In genomic region chr6:23568688-23569087, GRCm38 (mm10) we compare ENCODE assay signal across 25 mouse cellular contexts.
DNase-seq lines count a peak whose midpoint lies in the region; ATAC-seq and TF ChIP-seq lines count a peak whose summit lies in the region.
"Had no signal": no experiment of that assay in that cellular context is flagged by ENCODE, and none has a peak within 500 bp of the region (broad histone marks: within the 10 kb centered on the region; RNA-seq: fewer than 3 reads in every experiment).

No protein-coding gene starts in this region.

- WGBS in midbrain, postnatal 0 days, result 73% methylated on average over 1 of the region's 1 CpGs
- 53% methylated on average over 1 of the region's 1 CpGs for WGBS in midbrain, embryonic 13.5 days

- TF ChIP-seq CTCF in midbrain, postnatal 0 days (IDR thresholded peaks at IDR 0.05), result no peak

- no peak overlapping the region for H3K9ac ChIP-seq in midbrain, postnatal 0 days (replicated peaks; ENCODE audit: low read length, poor library complexity, severe bottlenecking)
- H3K9ac ChIP-seq in midbrain, embryonic 13.5 days (replicated peaks), result no peak overlapping the region
- H3K9ac ChIP-seq: embryonic facial prominence, embryonic 13.5 days; forebrain, embryonic 12.5 days; forebrain, embryonic 15.5 days; heart, embryonic 12.5 days; heart, embryonic 15.5 days; hindbrain, embryonic 15.5 days had no signal

- DNase-seq in cerebellum, postnatal 4 days (ENCODE audit: low spot score in 2 of 2), result no peak
- DNase-seq in midbrain, postnatal 0 days (ENCODE audit: low spot score), result peak; percentile 0
- DNase-seq in cerebellum, adult 9-10 months, result peak; percentile 71
- peak; percentile 42 to 53 for DNase-seq in cerebellum, postnatal 25 days
- DNase-seq in urinary bladder, adult 18-20 months (ENCODE audit: low spot score in 2 of 2), result no peak
- DNase-seq in kidney, adult 9 months, result no peak
- DNase-seq: adrenal gland, adult 8-10 months; adrenal gland, postnatal 25 days; embryo, embryonic 11 days; gastrocnemius, postnatal 25 days; heart, adult 18-20 months; heart, postnatal 10 days; heart, postnatal 36 days had no signal

- no peak overlapping the region for H3K4me3 ChIP-seq in midbrain, postnatal 0 days (ENCODE audit: low read depth, low read length)
- no peak overlapping the region for H3K4me3 ChIP-seq in midbrain, embryonic 13.5 days (replicated peaks)
- H3K4me3 ChIP-seq: embryonic facial prominence, embryonic 10.5 days; embryonic facial prominence, embryonic 13.5 days; erythroblast, embryonic 14.5 days; forebrain, embryonic 12.5 days; forebrain, embryonic 15.5 days; heart, embryonic 12.5 days; heart, embryonic 15.5 days; hindbrain, embryonic 15.5 days had no signal

- no peak overlapping the region for H3K27ac ChIP-seq in midbrain, postnatal 0 days (ENCODE audit: low read depth, low read length)
- H3K27ac ChIP-seq in midbrain, embryonic 13.5 days, result no peak overlapping the region
- H3K27ac ChIP-seq: embryonic facial prominence, embryonic 10.5 days; embryonic facial prominence, embryonic 13.5 days; forebrain, embryonic 12.5 days; forebrain, embryonic 15.5 days; heart, embryonic 15.5 days; hindbrain, embryonic 15.5 days had no signal

- H3K4me2 ChIP-seq in midbrain, postnatal 0 days (ENCODE audit: low read depth, low read length, poor library complexity, severe bottlenecking), result no peak overlapping the region
- H3K4me2 ChIP-seq in midbrain, embryonic 13.5 days (replicated peaks), result no peak overlapping the region
- H3K4me2 ChIP-seq: embryonic facial prominence, embryonic 13.5 days; forebrain, embryonic 12.5 days; forebrain, embryonic 15.5 days; heart, embryonic 12.5 days; heart, embryonic 15.5 days; hindbrain, embryonic 15.5 days had no signal

- peak; percentile 53; the same call in 1 of the 2 replicates for ATAC-seq in cerebellum, adult (ENCODE audit: insufficient number of reproducible peaks, low FRiP score, low TSS enrichment)
- ATAC-seq in midbrain, postnatal 0 days (ENCODE audit: low FRiP score), result no peak
- ATAC-seq in midbrain, embryonic 13.5 days, result no peak
- ATAC-seq: activated CD4-positive, CD25-positive, alpha-beta regulatory T cell, adult 4 months; forebrain, embryonic 15.5 days; intestine, postnatal 0 days had no signal

- H3K4me1 ChIP-seq in midbrain, postnatal 0 days (ENCODE audit: insufficient read depth, low read length), result no peaks in the 10 kb centered on the region
- H3K4me1 ChIP-seq in midbrain, embryonic 13.5 days (replicated peaks), result peaks cover 5% of the 10 kb centered on the region; the same call in 1 of the 2 replicates
- H3K4me1 ChIP-seq: embryonic facial prominence, embryonic 10.5 days; embryonic facial prominence, embryonic 13.5 days; forebrain, embryonic 12.5 days; forebrain, embryonic 15.5 days; heart, embryonic 12.5 days; heart, embryonic 15.5 days; hindbrain, embryonic 15.5 days had no signal

- no peaks in the 10 kb centered on the region for H3K9me3 ChIP-seq in midbrain, postnatal 0 days (ENCODE audit: low read length)
- no peaks in the 10 kb centered on the region for H3K9me3 ChIP-seq in midbrain, embryonic 13.5 days
- H3K9me3 ChIP-seq: embryonic facial prominence, embryonic 10.5 days; embryonic facial prominence, embryonic 13.5 days; forebrain, embryonic 12.5 days; forebrain, embryonic 15.5 days; heart, embryonic 12.5 days; heart, embryonic 15.5 days; hindbrain, embryonic 15.5 days had no signal

- H3K36me3 ChIP-seq in midbrain, postnatal 0 days (ENCODE audit: insufficient read depth, low read length), result no peaks in the 10 kb centered on the region
- no peaks in the 10 kb centered on the region for H3K36me3 ChIP-seq in midbrain, embryonic 13.5 days
- H3K36me3 ChIP-seq: embryonic facial prominence, embryonic 10.5 days; embryonic facial prominence, embryonic 13.5 days; forebrain, embryonic 12.5 days; forebrain, embryonic 15.5 days; heart, embryonic 12.5 days; heart, embryonic 15.5 days; hindbrain, embryonic 15.5 days had no signal

- no peaks in the 10 kb centered on the region for H3K27me3 ChIP-seq in midbrain, postnatal 0 days (ENCODE audit: insufficient read depth, low read length)
- no peaks in the 10 kb centered on the region for H3K27me3 ChIP-seq in midbrain, embryonic 13.5 days
- H3K27me3 ChIP-seq: embryonic facial prominence, embryonic 13.5 days; forebrain, embryonic 12.5 days; forebrain, embryonic 15.5 days; heart, embryonic 12.5 days; heart, embryonic 15.5 days; hindbrain, embryonic 15.5 days had no signal

Comparison
In these comparisons a context has a peak if more than half of its experiments do, and no peak if none do; other contexts are left out.
1. DNase-seq: peak in midbrain, postnatal 0 days (single experiment), cerebellum, adult 9-10 months (single experiment) and cerebellum, postnatal 25 days (2 of 2); none in cerebellum, postnatal 4 days (0 of 2), urinary bladder, adult 18-20 months (0 of 2) and kidney, adult 9 months (single experiment).